Mouse (Mus musculus): Measurements from ENCODE around the gene Tmem221. TPM values are rescaled to one million over a fixed set of nuclear protein-coding genes. Genes with fewer than 3 reads are reported as not detected.

The Tmem221 gene
- total RNA-seq (2015; ENCODE audit: low replicate concordance): not detected in 2 replicates
- not detected in 2 replicates for total RNA-seq (2017; ENCODE audit: low replicate concordance)

DNA sequence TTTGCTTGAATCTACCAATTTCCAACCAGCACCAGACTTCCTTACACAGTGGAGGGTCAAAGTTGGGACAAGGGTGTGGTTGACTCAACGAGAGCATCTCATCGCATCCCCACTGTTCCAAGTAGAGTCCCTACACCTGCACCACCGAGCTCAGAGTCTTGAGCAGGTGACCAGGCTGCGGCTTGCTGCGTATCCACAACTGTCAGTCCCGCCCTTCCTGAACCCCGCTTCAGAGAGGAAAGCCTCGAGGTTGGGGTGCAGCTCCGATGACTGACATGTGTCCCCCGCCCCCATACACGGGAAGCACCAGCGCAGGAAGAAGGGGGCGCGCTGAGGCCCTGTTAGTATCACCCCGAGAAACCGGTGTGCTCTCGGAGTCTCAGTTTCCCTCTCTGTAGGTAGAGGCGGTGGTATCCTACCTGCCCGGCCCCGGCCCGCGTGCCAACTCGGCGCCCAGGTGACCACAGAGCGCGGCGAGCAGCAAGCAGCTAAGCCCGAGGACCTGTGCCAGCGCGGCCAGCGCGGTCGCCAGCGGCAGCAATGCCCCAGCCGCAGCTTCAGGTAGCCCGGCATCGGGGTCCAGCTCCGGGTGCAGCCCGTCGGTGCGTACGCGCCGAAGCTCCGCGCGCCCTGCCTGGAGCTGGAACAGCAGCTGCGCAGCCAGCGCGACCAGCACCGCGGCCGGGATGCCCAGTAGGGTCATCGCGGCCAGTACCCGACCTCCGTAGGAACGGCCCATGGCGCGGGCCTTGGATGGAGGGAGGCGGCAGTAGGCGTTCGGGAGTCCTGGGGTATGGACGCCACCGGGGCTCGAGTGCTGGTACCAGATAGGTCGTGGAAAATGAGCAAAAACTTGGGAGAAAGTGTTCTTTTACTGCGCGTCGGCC, at the start of gene Tmem221:
Tmem221 (minus strand) TSS at position 801 of the 887 bp plus-strand sequence.
- ATAC-seq (replicated peaks; ENCODE audit: low FRiP score, poor library complexity, severe bottlenecking): no peak

DNA sequence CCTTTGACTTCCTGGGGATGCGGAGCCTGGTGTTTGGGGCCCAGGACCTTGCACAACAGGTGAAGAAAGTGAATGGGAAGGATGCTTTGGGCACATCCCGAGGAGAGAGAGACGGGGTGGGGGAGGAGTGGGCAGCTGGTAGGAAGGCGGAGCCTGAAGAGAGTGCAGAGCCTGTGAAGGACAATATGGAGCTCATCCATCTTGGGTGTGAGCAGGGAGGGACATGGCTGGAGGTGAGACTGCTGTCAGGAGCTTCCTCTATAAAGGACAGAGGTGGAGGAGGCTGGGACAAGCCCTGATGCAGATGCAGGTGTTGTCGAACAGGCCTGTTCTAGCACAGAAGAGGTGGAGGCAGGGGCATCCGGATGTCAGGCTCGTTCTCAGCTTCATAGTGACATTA, 45.4 kb upstream of the Tmem221 start:
- ATAC-seq (replicated peaks; ENCODE audit: low FRiP score, poor library complexity, severe bottlenecking): no peak

DNA sequence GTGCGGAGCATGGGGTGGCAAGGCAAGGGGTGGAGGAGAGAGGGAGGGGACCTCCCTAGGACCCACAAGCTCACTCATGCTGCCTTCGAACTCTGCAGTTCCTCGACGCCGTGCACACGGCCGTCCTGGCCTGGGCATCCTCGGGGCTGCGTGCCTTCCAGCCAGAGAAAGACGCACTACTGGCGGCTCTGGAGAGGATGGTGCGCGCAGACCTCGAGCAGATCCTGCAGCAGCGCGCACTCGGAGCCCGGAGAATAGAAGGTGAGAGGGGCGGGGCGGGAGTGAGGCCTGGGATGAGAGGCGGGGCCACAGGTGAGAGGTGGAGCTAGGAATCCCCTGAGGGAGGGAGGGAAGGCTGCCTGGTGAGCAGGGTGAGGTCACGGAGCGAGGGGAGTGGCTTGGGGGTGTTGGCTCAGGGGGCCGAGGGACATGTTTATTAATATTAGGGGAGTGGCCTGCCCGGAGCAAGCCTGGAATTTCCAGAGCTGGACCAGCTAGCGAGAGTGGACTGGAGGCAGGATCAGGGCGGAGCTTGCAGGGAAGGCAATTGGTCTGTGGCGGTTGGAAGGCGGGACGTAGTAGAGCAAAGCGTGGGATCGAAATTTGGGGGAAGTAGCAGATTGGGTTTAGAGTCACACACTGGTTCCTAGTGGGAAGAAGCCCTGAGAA, 44.1 kb upstream of the Tmem221 start:
- ATAC-seq (replicated peaks; ENCODE audit: low FRiP score, poor library complexity, severe bottlenecking): no peak

DNA sequence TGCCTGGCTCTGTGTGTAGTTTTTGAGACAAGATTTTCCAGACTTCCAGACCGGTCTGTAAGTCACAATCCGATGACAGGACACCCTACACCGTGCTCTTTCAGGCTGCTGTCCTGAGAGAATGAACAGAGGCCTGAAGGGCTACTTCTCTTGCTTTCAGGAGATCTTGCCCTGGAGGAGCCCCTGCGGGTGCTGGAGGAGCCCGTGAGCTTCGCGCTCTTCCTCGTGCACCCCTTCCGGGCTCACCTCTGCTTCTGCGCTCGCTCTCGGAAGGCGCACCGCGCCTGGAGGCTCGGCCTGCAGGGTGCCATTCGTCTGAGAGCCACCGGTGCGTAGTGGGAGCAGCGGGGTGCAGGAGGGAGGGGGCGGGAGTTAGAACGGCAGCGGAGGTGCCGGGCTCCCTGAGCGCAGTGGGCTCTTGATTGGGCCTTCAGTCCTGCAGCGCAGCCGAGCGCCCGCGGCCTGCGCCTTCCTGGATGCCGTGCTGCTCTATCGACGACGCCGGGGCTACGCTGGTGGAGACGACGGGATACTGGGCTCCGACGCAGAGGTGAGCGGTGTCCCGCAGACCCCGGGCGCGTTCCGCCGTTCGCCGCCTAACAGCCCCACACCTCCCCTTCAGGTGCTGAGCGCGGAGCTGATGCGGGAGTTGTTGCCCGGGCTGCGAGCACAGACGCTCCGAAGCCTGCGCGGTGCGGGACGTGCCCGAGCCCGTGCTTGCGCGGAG, 43.4 kb upstream of the Tmem221 start:
- ATAC-seq (replicated peaks; ENCODE audit: low FRiP score, poor library complexity, severe bottlenecking): no peak

DNA sequence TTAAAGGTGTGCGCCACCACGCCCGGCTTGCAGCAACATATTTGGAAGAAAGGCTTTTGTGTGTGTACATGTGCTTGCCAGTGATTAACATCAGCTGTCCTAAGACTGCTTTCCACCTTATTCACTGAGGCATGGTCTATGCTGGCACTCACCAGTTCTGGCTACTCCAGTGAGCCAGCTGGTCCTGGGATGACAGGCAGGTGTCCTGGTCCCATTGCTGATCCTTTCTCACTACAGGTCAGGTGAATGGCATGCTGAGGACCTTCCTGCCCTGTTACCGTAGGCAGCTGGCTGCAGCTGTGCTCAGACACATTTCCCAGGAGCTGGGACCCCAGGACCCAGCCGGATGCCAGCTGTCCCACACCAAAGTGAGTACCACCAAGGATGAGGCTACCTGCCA, 40.2 kb upstream of the Tmem221 start:
- no peak for ATAC-seq (replicated peaks; ENCODE audit: low FRiP score, poor library complexity, severe bottlenecking)

DNA sequence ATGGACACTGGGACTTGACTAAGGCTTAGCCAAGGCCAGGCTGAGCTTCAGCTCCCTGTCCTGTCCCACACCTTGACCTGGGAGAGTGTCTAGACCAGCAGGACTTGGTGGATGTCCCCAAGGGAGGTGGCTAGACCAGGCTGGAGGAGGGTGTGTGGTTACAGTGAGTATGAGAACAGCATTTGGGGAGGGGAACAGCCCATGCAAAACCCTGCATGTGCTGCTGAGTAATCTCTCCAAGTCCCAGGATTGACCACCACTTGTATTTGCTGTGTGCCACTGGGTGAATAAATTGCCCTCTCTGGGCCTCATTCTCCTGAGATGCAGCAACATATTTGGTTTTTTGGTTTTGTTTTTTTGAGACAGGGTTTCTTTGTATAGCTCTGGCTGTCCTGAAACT, 39.7 kb upstream of the Tmem221 start:
- ATAC-seq (replicated peaks; ENCODE audit: low FRiP score, poor library complexity, severe bottlenecking): no peak

DNA sequence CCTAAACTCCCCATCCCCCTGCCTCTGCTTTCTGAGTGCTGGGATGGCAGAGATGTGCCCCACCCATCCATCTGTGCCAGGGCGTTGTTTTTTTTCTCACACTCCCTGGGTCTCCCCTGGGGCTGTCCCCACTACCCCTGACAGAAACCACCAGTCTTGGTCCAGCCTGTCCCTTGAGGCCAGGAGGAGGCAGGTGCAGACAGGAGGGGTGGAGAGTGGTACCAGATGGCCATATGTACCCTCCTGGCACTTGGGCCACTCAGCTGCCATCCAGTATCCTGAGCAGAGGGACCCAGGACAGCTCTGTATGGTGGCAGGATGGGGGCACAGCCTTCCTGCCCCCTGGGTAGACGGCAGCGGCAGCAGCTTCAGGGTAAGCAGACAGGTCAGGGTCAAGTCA, 38.8 kb upstream of the Tmem221 start, which contains the start of gene Fam129c:
Fam129c (plus strand) TSS at position 198 of the 400 bp plus-strand sequence.
- ATAC-seq (replicated peaks; ENCODE audit: low FRiP score, poor library complexity, severe bottlenecking): no peak

DNA sequence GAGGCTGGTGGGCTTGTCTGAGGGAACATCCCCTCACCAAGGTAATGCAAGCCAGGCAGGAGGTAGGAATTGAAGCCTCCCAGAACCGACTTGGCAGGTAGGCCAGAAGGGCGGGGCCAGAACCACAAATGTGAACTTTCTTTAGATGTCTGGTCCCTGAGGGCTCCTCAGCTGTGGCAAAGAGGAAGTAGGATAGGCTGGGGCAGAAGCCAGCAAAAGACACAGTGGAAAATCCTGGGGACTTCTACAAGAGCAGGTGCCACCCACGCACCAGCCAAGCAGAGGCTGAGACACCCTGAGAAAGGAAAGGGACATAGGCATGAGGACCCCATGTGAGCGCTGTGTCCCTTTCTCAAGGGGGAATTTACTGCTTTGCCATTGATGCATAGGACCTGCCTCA, 38.1 kb upstream of the Tmem221 start:
- no peak for ATAC-seq (replicated peaks; ENCODE audit: low FRiP score, poor library complexity, severe bottlenecking)

DNA sequence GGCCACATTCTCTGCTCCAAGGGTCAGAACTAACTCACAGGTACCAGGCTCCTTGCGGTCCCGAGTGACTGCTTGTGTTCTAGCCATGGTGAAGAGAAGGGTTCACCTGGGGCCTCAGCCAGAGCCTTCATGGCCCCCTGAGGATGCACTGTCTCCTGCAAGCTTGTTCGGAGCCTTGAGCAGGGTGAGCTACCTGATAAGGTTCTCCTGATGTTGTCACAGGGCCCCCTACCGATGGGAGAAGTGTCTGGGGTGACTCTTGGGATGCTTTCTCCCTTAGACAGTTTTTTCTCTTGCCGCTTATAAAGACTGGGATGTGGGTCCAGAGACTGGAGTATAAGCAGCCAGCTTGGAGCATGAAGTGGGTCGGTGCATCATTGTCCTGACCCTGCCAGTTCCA, 37.7 kb upstream of the Tmem221 start:
- no peak for ATAC-seq (replicated peaks; ENCODE audit: low FRiP score, poor library complexity, severe bottlenecking)

DNA sequence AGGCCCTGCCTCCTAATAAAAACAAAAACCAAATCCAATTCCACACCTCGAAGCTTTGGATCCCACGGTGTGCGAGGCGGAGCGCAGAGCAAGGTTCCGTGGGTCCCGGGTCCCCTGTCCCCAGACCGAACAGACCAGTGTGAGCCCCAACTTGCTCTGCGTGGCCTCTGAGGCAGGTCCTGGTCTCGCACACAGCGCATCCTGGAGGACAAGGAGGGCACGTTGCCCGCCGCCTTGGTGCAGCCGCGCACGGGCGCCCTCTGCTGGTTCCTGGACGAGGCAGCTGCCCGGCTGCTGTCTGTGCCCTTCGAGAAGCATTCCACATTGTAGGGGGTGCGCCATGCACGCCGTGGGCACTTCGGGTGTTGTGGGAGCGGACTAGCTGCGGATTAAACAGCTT, 37.2 kb upstream of the Tmem221 start:
- peak; percentile 68 for ATAC-seq (replicated peaks; ENCODE audit: low FRiP score, poor library complexity, severe bottlenecking)

DNA sequence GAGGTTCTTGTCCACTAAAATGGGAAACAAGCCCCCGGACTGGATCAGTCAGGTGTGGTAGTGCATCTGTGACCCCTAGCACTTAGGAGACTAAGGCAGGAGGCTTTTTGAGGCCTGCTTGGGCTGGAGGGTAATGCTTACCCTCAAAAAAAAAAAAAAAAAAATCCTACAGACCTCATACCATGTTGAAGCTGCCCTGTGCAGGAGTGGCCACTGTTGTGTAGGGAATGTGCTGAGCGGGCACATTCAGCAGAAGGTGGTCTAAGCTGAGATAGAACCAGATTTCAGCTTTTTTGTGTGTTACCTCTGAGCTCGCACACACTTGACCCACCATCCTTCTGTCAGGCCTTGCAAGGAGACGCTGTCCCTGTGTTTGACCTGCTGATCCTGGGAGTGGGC, 35.7 kb upstream of the Tmem221 start:
- ATAC-seq (replicated peaks; ENCODE audit: low FRiP score, poor library complexity, severe bottlenecking): no peak

DNA sequence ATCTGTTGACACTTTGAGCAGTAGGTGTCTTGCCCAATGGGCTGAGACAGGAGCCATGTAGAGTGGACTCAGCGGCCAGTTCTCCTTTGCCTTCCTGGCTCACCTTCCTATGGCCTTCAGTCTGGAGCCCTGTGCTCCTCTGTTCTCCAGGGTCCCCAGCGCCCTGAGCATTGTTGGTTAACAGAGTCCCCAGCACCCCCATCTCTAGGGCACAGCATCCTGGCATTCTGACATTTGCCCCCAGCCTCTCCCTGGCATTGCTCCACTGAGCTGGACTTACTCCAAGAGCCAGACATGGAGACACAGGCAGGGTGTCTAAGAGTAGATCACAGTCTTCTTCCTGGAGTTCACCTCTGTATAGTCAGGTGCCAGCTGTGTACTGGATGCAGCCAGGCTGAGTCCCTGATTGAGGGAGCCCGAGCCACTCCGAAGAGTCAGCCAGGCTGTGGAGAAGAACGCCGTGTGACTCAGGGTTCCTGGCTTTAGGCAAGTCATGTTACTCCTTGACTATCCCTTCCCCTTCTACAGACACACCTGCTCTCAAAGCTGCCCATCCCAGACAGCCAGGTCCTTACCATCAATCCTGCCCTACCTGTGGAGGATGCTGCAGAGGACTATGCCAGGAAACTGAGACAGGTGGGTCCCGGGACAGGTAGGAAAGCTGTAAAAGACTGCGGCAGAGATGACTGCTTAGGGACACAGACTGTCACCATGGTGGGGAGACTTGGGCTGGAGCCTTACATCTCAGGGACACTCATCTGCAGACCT, 35.1 kb upstream of the Tmem221 start:
- ATAC-seq (replicated peaks; ENCODE audit: low FRiP score, poor library complexity, severe bottlenecking): no peak

DNA sequence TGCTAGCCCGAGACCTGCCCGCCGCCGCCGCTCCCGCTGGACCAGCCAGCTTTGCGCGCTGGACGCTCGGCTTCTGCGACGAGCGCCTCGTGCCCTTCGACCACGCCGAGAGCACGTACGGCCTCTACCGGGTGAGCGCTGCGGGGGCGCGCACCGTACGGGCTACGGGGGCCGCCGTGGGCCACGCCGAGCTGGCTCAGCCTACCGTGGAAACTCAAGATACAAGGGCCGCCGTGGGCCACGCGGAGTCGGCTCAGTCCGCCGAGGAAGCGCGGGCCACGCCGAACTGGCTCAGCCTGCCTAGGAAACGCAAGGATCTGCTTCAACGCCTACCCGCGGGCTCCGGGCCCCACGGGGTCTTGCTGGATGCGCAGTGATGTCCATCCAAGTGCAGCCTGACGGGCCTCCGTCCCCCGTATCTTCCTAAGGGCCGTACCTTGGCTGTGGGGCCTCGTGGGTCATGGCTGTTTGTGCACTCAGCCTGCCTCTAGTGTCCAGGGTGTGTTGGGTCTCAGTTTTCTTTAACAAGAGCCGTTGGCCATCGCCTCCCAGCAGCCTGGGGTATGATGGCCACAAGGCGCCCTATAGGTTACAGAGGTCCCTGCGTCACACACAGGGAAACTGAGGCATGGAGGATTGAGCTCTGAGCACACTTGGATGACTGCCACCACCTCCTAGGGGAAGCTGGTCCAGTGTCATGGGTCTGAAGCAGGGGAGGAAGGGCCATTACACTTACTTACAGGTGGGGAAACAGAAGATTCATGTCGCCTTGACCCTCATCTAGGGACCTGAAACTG, 33.9 kb upstream of the Tmem221 start:
- no peak for ATAC-seq (replicated peaks; ENCODE audit: low FRiP score, poor library complexity, severe bottlenecking)

DNA sequence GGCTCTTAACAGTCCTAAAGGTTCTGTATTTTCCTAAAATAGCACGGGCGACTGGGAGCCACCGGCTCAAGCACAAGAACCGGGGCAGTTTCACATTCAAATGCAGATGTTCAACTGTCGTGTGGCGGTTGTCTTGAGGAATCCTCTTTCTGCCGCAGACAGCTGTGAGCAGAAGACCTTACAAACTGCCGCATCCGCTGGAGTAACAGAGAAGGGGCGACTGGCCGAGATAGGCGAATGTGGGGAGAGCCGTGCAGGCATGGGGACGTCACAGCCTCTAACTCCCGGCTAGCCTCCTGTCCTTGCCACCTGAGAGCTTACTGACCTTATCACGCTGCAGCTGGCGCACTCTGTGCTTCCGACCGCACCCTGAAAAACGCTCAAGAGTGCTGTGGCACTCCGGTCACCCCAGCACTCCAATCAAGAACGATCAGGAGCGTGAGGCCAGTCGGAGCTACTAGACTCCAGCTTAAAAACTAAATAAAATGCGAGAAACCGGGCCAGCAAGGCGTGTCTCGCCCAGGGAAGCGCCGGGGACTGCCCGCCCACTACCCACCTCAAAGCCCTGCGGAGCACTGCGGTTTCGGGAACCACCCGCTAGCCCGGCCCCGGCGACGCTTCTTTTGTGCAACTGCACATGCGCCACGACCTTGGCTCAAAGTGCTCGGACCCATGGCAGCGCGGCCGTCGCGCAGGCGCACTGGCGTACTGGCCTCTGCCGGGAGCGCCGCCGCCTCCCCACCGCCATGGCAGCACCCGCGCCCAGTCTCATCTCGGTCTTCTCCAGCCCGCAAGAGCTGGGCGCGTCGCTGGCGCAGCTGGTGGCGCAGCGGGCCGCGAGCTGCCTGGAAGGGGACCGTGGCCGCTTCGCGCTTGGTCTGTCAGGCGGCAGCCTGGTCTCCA, 33.1 kb upstream of the Tmem221 start, which contains the start of gene Pgls:
Pgls (plus strand) TSS at position 706 of the 903 bp plus-strand sequence.
- peak; percentile 85 for ATAC-seq (replicated peaks; ENCODE audit: low FRiP score, poor library complexity, severe bottlenecking)

DNA sequence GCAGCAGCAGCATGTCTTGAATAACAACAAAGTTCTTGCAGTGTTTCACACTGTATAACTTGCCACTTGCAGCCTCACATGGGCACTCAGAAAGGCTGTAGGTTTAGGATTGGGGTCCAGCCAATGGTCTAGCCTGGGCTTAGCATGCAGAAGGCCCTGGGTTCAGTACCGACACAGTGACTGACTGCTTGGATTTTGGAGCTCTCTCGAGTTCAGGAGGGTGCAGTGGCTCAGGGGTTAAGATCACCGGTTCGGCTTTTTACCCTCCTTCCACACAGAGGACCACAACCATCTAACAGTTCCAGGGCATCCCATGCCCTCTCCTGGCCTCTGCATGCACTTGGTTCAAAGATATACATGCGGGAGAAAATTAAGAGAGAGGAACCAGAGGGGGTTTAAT, 32.3 kb upstream of the Tmem221 start:
- ATAC-seq (replicated peaks; ENCODE audit: low FRiP score, poor library complexity, severe bottlenecking): no peak

DNA sequence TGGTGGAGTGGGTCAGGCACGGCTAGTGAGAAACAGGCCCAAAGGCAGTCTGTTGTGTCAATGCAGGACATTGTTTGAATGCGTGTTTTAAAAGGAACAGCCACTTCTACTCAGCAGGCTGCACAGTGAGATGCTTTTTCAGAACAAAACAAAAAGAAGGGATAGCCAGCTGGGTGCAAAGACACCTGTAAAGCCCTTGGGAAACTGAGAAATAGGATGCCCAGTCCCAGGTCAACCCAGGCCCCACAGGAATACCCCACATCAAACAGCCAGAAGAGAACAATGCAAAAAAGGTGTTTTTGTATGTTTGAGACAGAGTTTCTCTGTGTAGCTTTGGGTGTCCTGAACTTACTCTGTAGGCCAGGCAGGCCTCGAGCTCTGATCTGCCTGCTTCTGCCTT, 30.1 kb upstream of the Tmem221 start:
- no peak for ATAC-seq (replicated peaks; ENCODE audit: low FRiP score, poor library complexity, severe bottlenecking)

DNA sequence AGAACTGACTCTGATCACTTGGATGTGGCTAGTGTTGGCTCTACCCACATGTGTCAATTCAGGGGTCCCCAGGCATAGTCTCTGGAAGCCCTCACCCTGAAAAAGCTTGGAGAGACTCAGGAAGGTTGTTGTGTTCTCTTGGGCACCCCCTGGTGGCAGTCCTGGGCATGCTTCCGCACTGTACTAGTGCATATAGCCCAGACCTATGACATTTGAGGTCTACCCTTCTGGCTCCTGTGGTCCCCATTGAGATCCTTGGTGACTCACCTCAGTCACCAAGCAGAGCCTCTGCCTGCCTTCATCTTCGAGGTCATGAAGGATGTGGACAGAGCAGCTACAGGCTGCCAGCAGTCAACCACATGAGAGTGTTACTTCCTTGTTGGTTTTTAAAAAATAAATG, 28.2 kb upstream of the Tmem221 start:
- ATAC-seq (replicated peaks; ENCODE audit: low FRiP score, poor library complexity, severe bottlenecking): peak; percentile 38

DNA sequence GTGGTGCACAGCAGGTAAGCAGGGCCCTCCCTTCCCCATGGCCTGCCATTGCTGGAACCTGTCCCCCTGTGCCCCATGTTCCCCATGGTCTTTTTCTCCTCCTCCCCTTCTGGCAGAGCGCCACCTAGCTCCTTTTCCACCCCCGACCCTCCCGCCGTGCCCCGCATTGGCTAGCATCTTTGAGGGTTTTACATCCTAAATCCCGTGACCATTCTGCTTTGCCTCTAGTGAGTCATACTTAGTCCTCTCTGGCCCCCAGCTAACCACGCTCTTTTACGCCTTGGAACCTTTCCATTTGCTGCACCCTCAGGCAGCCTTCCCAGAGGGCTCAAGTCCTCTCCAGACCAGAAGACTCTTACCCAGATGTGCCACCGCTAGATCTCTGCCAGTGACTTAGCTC, 21.5 kb upstream of the Tmem221 start:
- no peak for ATAC-seq (replicated peaks; ENCODE audit: low FRiP score, poor library complexity, severe bottlenecking)
